1 mouse cellular context compared by ENCODE assay signal in the genomic region with DNA sequence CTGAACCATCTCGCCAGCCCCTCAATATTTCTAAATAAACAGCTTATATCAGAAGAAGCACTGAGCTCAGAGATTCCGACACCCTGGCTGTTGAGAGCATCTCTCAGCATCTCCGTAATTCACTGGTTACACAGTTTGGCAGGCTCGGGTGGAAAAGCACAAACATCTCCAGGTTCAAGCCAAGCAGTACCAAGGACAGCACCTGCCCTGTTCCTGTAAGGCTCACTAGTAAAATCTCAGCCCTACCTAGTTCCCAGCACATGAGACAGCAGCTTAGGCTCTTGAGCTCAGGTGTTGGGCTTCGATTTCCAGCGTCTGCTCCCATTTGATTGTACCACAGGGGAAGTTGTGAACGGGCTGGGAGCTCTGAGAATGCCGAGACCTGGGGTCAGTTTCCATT.
TF ChIP-seq lines count a peak whose summit lies in the region.

No protein-coding gene starts in this region.

TF ChIP-seq in MEL, 35 proteins besides CTCF, POLR2A, EP300 and RAD21 (continued from another document):
- TF ChIP-seq GABPA (IDR thresholded peaks at IDR 0.05; ENCODE audit: low read depth, low read length) (no peak), GATA1 (IDR thresholded peaks at IDR 0.05; ENCODE audit: low read depth, low read length) (no peak), NRF1 (IDR thresholded peaks at IDR 0.05; ENCODE audit: insufficient read depth, low read depth, low read length, poor library complexity, severe bottlenecking) (no peak), NELFE (IDR thresholded peaks at IDR 0.05; ENCODE audit: low read depth, low read length) (no peak), ZNF384 (IDR thresholded peaks at IDR 0.05; ENCODE audit: low read depth, low read length) (no peak), CHD2 (IDR thresholded peaks at IDR 0.05; ENCODE audit: low read length) (no peak), ZMIZ1 (IDR thresholded peaks at IDR 0.05; ENCODE audit: low read depth, low read length) (no peak)
